Mouse (Mus musculus): ENCODE data around the gene Ccdc13. TPM values are rescaled to one million over a fixed set of nuclear protein-coding genes. Genes with fewer than 3 reads are reported as not detected.

The Ccdc13 gene
- polyA plus RNA-seq, 1 experiment from 2014 or later, result 0.18 TPM

DNA sequence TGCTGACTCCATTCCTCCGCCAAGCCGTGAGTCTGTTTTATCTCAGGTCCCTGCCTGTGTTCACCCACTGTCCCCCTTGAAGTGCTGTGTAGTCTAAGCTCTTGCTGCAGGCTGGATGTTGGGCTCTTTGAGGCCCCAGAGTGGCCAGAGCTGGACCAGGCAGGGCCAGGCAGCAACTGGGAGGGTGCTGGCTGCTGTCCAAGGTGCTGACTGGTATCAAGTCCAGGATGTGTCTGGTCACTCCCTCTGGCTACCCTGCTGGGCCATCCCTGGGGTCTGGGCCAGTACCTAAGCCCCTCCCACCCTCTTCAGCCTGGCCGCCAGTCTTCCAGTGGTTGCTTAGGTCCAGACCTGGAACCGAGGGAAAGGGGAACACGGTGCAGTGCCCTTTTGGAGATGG is 48.1 kb downstream of the Ccdc13 start:
- ATAC-seq (replicated peaks; ENCODE audit: insufficient number of reproducible peaks, low FRiP score, low TSS enrichment, low read depth), result peak; percentile 31; the same call in 1 of the 2 replicates

GRCm38 (mm10) chr9:121786359-121786758 is 52.9 kb downstream of the Ccdc13 start:
- Histone ChIP-seq H3K9me3 (replicated peaks; ENCODE audit: control insufficient read depth, low read length) (no peaks in the 10 kb centered on the region), H3K36me3 (replicated peaks; ENCODE audit: control insufficient read depth, insufficient read depth, low read depth, low read length) (no peaks in the 10 kb centered on the region), H3K27ac (replicated peaks; ENCODE audit: low read depth, low read length) (no peak overlapping the region), H3K4me2 (ENCODE audit: low read depth, low read length) (no peak overlapping the region), H3K4me1 (ENCODE audit: control insufficient read depth, insufficient read depth, low read length) (no peaks in the 10 kb centered on the region), H3K9ac (replicated peaks; ENCODE audit: low read length) (no peak overlapping the region), H3K27me3 (ENCODE audit: control insufficient read depth, insufficient read depth, low read length) (no peaks in the 10 kb centered on the region), H3K4me3 (ENCODE audit: low read depth, low read length) (no peak overlapping the region)
- DNase-seq (ENCODE audit: low spot score) (no peak), ATAC-seq (replicated peaks; ENCODE audit: insufficient number of reproducible peaks, low FRiP score, low TSS enrichment, low read depth) (no peak)
- 75% methylated on average over 2 of the region's 2 CpGs for WGBS

More for the DNA sequence above, 48.1 kb downstream of the Ccdc13 start:
- Histone ChIP-seq H3K9ac (replicated peaks; ENCODE audit: low read length) (no peak overlapping the region), H3K4me2 (ENCODE audit: low read depth, low read length) (no peak overlapping the region), H3K4me1 (ENCODE audit: control insufficient read depth, insufficient read depth, low read length) (no peaks in the 10 kb centered on the region), H3K4me3 (ENCODE audit: low read depth, low read length) (no peak overlapping the region), H3K36me3 (replicated peaks; ENCODE audit: control insufficient read depth, insufficient read depth, low read depth, low read length) (no peaks in the 10 kb centered on the region), H3K9me3 (replicated peaks; ENCODE audit: control insufficient read depth, low read length) (no peaks in the 10 kb centered on the region), H3K27ac (replicated peaks; ENCODE audit: low read depth, low read length) (no peak overlapping the region), H3K27me3 (ENCODE audit: control insufficient read depth, insufficient read depth, low read length) (no peaks in the 10 kb centered on the region)
- peak; percentile 76 for DNase-seq (ENCODE audit: low spot score)
- WGBS, result 12% methylated on average over 5 of the region's 5 CpGs

DNA sequence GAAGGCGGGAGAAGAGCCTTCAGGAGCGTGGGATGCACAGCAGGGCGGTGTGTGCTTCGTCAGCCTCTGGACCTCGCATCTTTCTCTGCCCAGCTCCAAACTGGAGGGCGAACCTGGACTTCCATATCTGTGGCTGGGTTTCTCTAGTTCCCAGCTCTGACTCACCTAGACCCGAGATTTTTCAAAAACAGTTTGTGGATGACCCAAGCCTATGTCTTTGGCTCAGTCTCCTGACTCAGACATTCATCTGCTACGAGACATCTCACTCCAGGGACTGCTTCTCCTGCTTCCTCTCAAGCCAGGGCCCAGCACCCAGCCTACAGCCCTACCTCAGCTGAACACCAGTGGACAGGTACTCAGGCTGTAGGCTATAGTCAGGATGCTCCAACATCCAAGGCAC is 54.0 kb downstream of the Ccdc13 start:
- DNase-seq (ENCODE audit: low spot score), result no peak
- no peaks in the 10 kb centered on the region for H3K4me1 ChIP-seq (ENCODE audit: control insufficient read depth, insufficient read depth, low read length)
- ATAC-seq (replicated peaks; ENCODE audit: insufficient number of reproducible peaks, low FRiP score, low TSS enrichment, low read depth), result no peak
- H3K36me3 ChIP-seq (replicated peaks; ENCODE audit: control insufficient read depth, insufficient read depth, low read depth, low read length), result no peaks in the 10 kb centered on the region
- 85% methylated on average over 8 of the region's 8 CpGs for WGBS
- no peak overlapping the region for H3K27ac ChIP-seq (replicated peaks; ENCODE audit: low read depth, low read length)
- no peak overlapping the region for H3K9ac ChIP-seq (replicated peaks; ENCODE audit: low read length)
- no peaks in the 10 kb centered on the region for H3K27me3 ChIP-seq (ENCODE audit: control insufficient read depth, insufficient read depth, low read length)
- H3K9me3 ChIP-seq (replicated peaks; ENCODE audit: control insufficient read depth, low read length), result no peaks in the 10 kb centered on the region
- H3K4me2 ChIP-seq (ENCODE audit: low read depth, low read length), result no peak overlapping the region
- no peak overlapping the region for H3K4me3 ChIP-seq (ENCODE audit: low read depth, low read length)

DNA sequence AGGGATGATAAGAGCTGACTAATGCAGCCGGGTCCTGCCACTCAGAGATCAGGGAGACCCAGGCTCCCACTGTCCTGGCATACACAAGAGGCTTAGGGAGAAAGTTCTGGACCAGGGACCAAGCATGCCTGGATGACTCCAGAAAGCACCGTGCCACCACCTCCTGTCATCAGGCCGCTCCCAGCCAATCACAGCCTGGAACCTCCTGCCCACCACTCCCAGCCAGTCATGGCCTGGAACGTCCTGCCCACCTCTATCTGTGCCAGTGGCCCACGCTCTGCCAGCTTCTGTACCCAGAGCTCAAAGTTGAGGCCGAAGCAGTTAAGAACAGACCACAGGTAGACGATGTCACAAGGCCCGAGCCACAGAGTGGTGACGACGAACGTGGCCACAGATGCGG is 54.5 kb downstream of the Ccdc13 start:
- DNase-seq (ENCODE audit: low spot score), result no peak
- H3K4me2 ChIP-seq (ENCODE audit: low read depth, low read length), result no peak overlapping the region
- ATAC-seq (replicated peaks; ENCODE audit: insufficient number of reproducible peaks, low FRiP score, low TSS enrichment, low read depth), result no peak
- WGBS, result 85% methylated on average over 12 of the region's 12 CpGs
- no peak overlapping the region for H3K27ac ChIP-seq (replicated peaks; ENCODE audit: low read depth, low read length)
- no peaks in the 10 kb centered on the region for H3K27me3 ChIP-seq (ENCODE audit: control insufficient read depth, insufficient read depth, low read length)
- no peaks in the 10 kb centered on the region for H3K36me3 ChIP-seq (replicated peaks; ENCODE audit: control insufficient read depth, insufficient read depth, low read depth, low read length)
- no peaks in the 10 kb centered on the region for H3K4me1 ChIP-seq (ENCODE audit: control insufficient read depth, insufficient read depth, low read length)
- no peak overlapping the region for H3K9ac ChIP-seq (replicated peaks; ENCODE audit: low read length)
- no peak overlapping the region for H3K4me3 ChIP-seq (ENCODE audit: low read depth, low read length)
- H3K9me3 ChIP-seq (replicated peaks; ENCODE audit: control insufficient read depth, low read length), result no peaks in the 10 kb centered on the region

- H3K27me3 ChIP-seq (ENCODE audit: control insufficient read depth, insufficient read depth, low read length), result peaks cover 27% of the 10 kb centered on the region
- H3K4me2 ChIP-seq (ENCODE audit: low read depth, low read length), result peak overlapping the region; percentile 51
- DNase-seq (ENCODE audit: low spot score) (peak; percentile 23), ATAC-seq (replicated peaks; ENCODE audit: insufficient number of reproducible peaks, low FRiP score, low TSS enrichment, low read depth) (no peak)
- H3K4me1 ChIP-seq (ENCODE audit: control insufficient read depth, insufficient read depth, low read length), result no peaks in the 10 kb centered on the region; the same call in 1 of the 2 replicates
- no peak overlapping the region for H3K27ac ChIP-seq (replicated peaks; ENCODE audit: low read depth, low read length)
- H3K9me3 ChIP-seq (replicated peaks; ENCODE audit: control insufficient read depth, low read length), result no peaks in the 10 kb centered on the region
- H3K9ac ChIP-seq (replicated peaks; ENCODE audit: low read length), result 0 out of 2 replicates have a peak overlapping the region, but pooled peaks have one; percentile 32
- 16% methylated on average over 54 of the region's 54 CpGs for WGBS
- H3K36me3 ChIP-seq (replicated peaks; ENCODE audit: control insufficient read depth, insufficient read depth, low read depth, low read length), result no peaks in the 10 kb centered on the region
- peak overlapping the region; percentile 24 for H3K4me3 ChIP-seq (ENCODE audit: low read depth, low read length)
These were observed 61.1 kb downstream of the Ccdc13 start for GRCm38 (mm10) chr9:121778066-121778624.

- ATAC-seq (replicated peaks; ENCODE audit: insufficient number of reproducible peaks, low FRiP score, low TSS enrichment, low read depth) (peak; percentile 64; the same call in 1 of the 2 replicates), DNase-seq (ENCODE audit: low spot score) (no peak)
- no peaks in the 10 kb centered on the region; the same call in 1 of the 2 replicates for H3K4me1 ChIP-seq (ENCODE audit: control insufficient read depth, insufficient read depth, low read length)
- H3K27ac ChIP-seq (replicated peaks; ENCODE audit: low read depth, low read length), result no peak within 1 kb of the TSS
- H3K9ac ChIP-seq (replicated peaks; ENCODE audit: low read length), result 0 out of 2 replicates have a peak within 1 kb of the TSS, but pooled peaks have one; percentile 32
- H3K9me3 ChIP-seq (replicated peaks; ENCODE audit: control insufficient read depth, low read length), result no peaks in the 10 kb centered on the region
- H3K27me3 ChIP-seq (ENCODE audit: control insufficient read depth, insufficient read depth, low read length), result peaks cover 27% of the 10 kb centered on the region
- 19% methylated on average over 30 of the region's 30 CpGs for WGBS
- peak within 1 kb of the TSS; percentile 51 for H3K4me2 ChIP-seq (ENCODE audit: low read depth, low read length)
- H3K4me3 ChIP-seq (ENCODE audit: low read depth, low read length), result peak within 1 kb of the TSS; percentile 24
- no peaks in the 10 kb centered on the region for H3K36me3 ChIP-seq (replicated peaks; ENCODE audit: control insufficient read depth, insufficient read depth, low read depth, low read length)
These were observed 61.7 kb downstream of the Ccdc13 start, which contains the start of gene Klhl40 for GRCm38 (mm10) chr9:121777484-121778065. Gene Klhl40 (plus strand): TSS chr9:121777607.

DNA sequence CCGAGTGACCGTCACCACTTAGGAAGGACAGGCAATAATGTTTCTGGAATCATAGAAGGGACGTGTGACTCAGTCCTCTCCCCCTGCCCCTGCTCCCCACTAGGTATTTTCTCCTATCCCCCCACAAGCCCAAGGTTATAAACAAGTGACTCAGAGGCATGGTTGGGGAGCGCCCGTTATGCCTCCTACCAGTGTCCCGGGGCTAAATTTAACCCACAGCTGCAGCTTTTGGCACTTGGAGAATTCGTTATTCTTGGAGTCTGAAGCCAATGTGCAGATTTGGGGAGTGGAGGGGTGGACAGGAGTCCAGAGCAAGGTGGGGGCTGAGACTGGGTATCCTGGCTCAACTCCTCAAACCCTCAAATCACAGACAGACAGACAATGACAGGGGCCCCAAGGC is 62.8 kb downstream of the Ccdc13 start:
- WGBS, result 78% methylated on average over 7 of the region's 7 CpGs
- H3K4me2 ChIP-seq (ENCODE audit: low read depth, low read length), result no peak overlapping the region
- H3K4me3 ChIP-seq (ENCODE audit: low read depth, low read length), result no peak overlapping the region
- peaks cover 27% of the 10 kb centered on the region for H3K27me3 ChIP-seq (ENCODE audit: control insufficient read depth, insufficient read depth, low read length)
- no peak for ATAC-seq (replicated peaks; ENCODE audit: insufficient number of reproducible peaks, low FRiP score, low TSS enrichment, low read depth)
- no peaks in the 10 kb centered on the region; the same call in 1 of the 2 replicates for H3K4me1 ChIP-seq (ENCODE audit: control insufficient read depth, insufficient read depth, low read length)
- H3K9me3 ChIP-seq (replicated peaks; ENCODE audit: control insufficient read depth, low read length), result no peaks in the 10 kb centered on the region
- H3K9ac ChIP-seq (replicated peaks; ENCODE audit: low read length), result no peak overlapping the region
- H3K27ac ChIP-seq (replicated peaks; ENCODE audit: low read depth, low read length), result no peak overlapping the region
- no peaks in the 10 kb centered on the region for H3K36me3 ChIP-seq (replicated peaks; ENCODE audit: control insufficient read depth, insufficient read depth, low read depth, low read length)
- no peak for DNase-seq (ENCODE audit: low spot score)

DNA sequence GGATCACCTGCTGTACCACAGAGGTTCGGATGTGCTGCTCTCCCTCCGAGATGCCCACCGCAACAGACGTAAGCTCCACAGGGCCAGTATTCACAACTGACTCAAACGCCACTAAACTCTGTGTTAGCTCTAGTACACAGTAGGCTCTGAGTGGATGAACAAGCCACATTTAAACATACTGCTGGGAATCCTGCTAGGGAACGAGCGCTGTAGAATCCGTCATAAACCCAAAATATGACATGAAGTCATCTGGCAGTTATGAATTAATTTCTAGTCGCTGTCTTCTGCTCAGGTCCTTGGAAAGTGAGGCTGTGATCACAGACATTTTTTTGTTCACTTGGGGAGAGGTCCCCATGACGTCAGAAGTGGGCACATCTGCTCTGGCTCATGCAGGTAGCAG is 63.3 kb downstream of the Ccdc13 start:
- H3K4me2 ChIP-seq (ENCODE audit: low read depth, low read length), result no peak overlapping the region
- H3K27ac ChIP-seq (replicated peaks; ENCODE audit: low read depth, low read length), result no peak overlapping the region
- no peak for ATAC-seq (replicated peaks; ENCODE audit: insufficient number of reproducible peaks, low FRiP score, low TSS enrichment, low read depth)
- WGBS, result 81% methylated on average over 10 of the region's 10 CpGs
- H3K36me3 ChIP-seq (replicated peaks; ENCODE audit: control insufficient read depth, insufficient read depth, low read depth, low read length), result no peaks in the 10 kb centered on the region
- H3K27me3 ChIP-seq (ENCODE audit: control insufficient read depth, insufficient read depth, low read length), result peaks cover 27% of the 10 kb centered on the region
- no peak overlapping the region for H3K4me3 ChIP-seq (ENCODE audit: low read depth, low read length)
- H3K4me1 ChIP-seq (ENCODE audit: control insufficient read depth, insufficient read depth, low read length), result no peaks in the 10 kb centered on the region; the same call in 1 of the 2 replicates
- H3K9ac ChIP-seq (replicated peaks; ENCODE audit: low read length), result no peak overlapping the region
- no peak for DNase-seq (ENCODE audit: low spot score)
- no peaks in the 10 kb centered on the region for H3K9me3 ChIP-seq (replicated peaks; ENCODE audit: control insufficient read depth, low read length)
